Mouse (Mus musculus) limb, embryonic 11.5 days (tissue): ENCODE measurements around the gene Usp32. TPM values are rescaled to one million over a fixed set of nuclear protein-coding genes. Genes with fewer than 3 reads are reported as not detected.
A peak's percentile ranks its signal among the peaks of the same experiment; 100 is the strongest.
"Not testable (repeated sequence)": the region's sequence is repeated elsewhere in the genome, so short reads cannot be mapped to it uniquely, and the experiment has no call there.

Source experiments
- ATAC-seq: fragments of 200-750 bp; cut with Nextera tagmentation; 2 replicates; pipeline ENCODE4 v1.8.0; 2017; ENCODE audit warnings: low read depth; ENCODE audit not compliant: insufficient number of reproducible peaks, low FRiP score, low TSS enrichment
- DNase-seq: peaks from one replicate; pipeline ENCODE4 v3.0.0-alpha.2; 2015; ENCODE audit warnings: low spot score
- H3K27ac ChIP-seq: fragments of 300-500 bp; sonication (generic); replicated peaks from 2 replicates; pipeline ENCODE4 v1.5.1; 2014; ENCODE audit warnings: low read depth, mild to moderate bottlenecking, low read length
- H3K27me3 ChIP-seq: fragments of 300-500 bp; sonication (generic); 2 replicates; pipeline ENCODE4 v1.6.1; 2014; ENCODE audit warnings: mild to moderate bottlenecking, low read length, mixed read lengths; ENCODE audit not compliant: control insufficient read depth, insufficient read depth
- H3K36me3 ChIP-seq: fragments of 300-500 bp; sonication (generic); 2 replicates; pipeline ENCODE4 v1.6.1; 2014; ENCODE audit warnings: mild to moderate bottlenecking, low read length, moderate library complexity, mixed read lengths; ENCODE audit not compliant: control insufficient read depth, insufficient read depth
- H3K4me1 ChIP-seq: fragments of 300-500 bp; sonication (generic); 2 replicates; pipeline ENCODE4 v1.6.1; 2014; ENCODE audit warnings: low read length, mixed read lengths; ENCODE audit not compliant: control insufficient read depth, insufficient read depth
- H3K4me2 ChIP-seq: fragments of 300-500 bp; sonication (generic); 2 replicates; pipeline ENCODE4 v1.6.1; 2014; ENCODE audit warnings: low read depth, mild to moderate bottlenecking, moderate library complexity; ENCODE audit not compliant: severe bottlenecking
- H3K4me3 ChIP-seq: fragments of 300-500 bp; sonication (generic); 2 replicates; pipeline ENCODE4 v1.5.1; 2014; ENCODE audit warnings: low read depth, low read length
- H3K9ac ChIP-seq: fragments of 300-500 bp; sonication (generic); 2 replicates; pipeline ENCODE4 v1.6.1; 2014; ENCODE audit warnings: mild to moderate bottlenecking, low read length
- H3K9me3 ChIP-seq: fragments of 300-500 bp; sonication (generic); 2 replicates; pipeline ENCODE4 v1.6.1; 2016; ENCODE audit warnings: low read length; ENCODE audit not compliant: control insufficient read depth
- WGBS: fragments of 180-500 bp; shearing (Covaris S2); extraction: QIAGEN DNeasy Blood & Tissue Kit; methylation state at CpG from one replicate; pipeline ENCODE4 v1.1.7; 2014; 5-methylcytosine and 5-hydroxymethylcytosine counted together
- polyA plus RNA-seq: library from polyadenylated mRNA; unstranded; fragments of >200 nt; fragmentation: Nextera tagmentation; extraction: Ambion mirVana; gene quantifications from 2 replicates; pipeline ENCODE4 v1.2.1, GENCODE M21; 2014

Gene Usp32
- polyA plus RNA-seq, 1 experiment from 2014 or later = 4.1 TPM

DNA sequence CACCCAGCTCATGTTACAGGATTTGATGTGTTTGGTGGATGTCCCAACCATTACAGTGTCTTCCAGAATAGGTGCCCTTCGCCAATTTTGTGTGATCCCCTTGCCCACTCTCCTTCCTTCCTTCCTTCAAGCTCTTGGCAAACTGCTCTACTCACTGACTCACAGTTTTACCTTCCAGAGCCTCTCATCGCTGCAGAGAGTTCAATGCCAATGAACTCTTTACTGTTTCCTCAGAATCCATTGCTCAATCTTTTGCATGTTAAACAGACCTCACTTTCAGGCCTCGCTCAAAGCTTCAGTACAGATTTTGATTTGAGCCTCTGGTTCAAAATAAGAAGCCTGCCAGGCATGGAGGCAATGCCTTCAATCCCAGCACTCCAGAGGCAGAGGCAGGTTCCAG lies 36.0 kb upstream of the Usp32 start:
- Histone ChIP-seq H3K9ac (no peak overlapping the region), H3K4me3 (no peak overlapping the region), H3K9me3 (no peaks in the 10 kb centered on the region), H3K27ac (no peak overlapping the region), H3K36me3 (no peaks in the 10 kb centered on the region), H3K4me1 (0 out of 2 replicates have a peak, but pooled peaks cover 1% of the 10 kb centered on the region), H3K4me2 (no peak overlapping the region), H3K27me3 (no peaks in the 10 kb centered on the region)
- 77% methylated on average over 3 of the region's 3 CpGs for WGBS
- ATAC-seq (no peak), DNase-seq (no peak)

DNA sequence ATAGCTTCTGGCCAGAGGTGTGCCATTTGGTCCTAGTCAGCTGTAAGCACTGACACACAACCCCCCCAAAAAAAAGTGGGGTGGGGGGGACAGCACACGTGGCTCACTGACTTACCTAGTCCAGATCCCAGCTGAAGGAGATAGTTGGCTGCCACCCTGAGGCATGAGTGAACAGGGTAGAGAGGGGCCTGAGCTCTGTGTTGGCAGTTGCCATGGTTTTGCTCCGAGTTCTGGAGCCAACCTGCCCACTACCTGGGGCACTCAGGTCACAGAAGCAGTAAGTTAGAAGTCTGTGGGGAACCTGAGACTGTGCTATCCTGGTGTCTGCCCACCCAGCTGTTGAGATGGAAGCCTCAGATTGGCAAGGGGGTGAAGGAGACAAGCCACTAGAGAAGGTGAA lies 30.9 kb upstream of the Usp32 start:
- no peaks in the 10 kb centered on the region for H3K27me3 ChIP-seq
- no peak overlapping the region for H3K9ac ChIP-seq
- DNase-seq = no peak
- H3K4me2 ChIP-seq = no peak overlapping the region; the same call in 1 of the 2 replicates
- H3K4me3 ChIP-seq = no peak overlapping the region
- ATAC-seq = no peak
- 0 out of 2 replicates have a peak, but pooled peaks cover 3% of the 10 kb centered on the region for H3K4me1 ChIP-seq
- no peak overlapping the region for H3K27ac ChIP-seq
- no peaks in the 10 kb centered on the region for H3K36me3 ChIP-seq
- 58% methylated on average over 2 of the region's 2 CpGs for WGBS
- H3K9me3 ChIP-seq = no peaks in the 10 kb centered on the region

DNA sequence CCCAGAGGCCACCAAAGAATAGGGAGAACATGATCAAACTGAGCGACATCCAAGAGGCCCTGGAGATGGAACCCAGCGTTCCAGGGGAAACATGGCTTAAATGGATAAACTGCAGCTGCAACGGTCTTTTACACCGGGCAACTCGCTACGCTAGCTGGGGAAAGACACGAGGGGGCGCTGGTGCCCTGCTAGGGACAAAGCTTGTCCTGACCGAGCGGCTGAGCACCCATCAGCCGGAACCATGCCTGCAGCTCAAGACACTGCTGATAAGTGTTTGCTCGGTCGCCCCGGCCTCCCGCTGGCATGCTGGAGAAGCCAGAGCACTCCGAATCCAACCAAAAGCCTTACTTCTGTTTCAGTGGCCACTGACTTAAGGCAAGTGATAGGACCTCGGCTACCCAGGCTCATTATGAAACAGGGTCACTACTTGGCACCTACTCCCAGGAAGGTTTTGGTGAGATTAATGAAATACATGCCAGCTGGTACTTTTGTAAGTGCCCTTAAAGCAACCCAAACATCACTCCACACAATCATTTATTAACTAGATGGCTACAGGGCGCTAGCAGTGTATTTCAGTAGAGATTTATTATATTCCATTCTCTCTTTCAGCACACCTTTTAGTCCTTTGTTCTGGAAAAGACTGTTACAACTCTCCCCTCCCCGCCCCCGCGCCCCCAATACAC lies 30.2 kb upstream of the Usp32 start, which contains the start of gene 1700125H20Rik:
1700125H20Rik (plus strand) TSS at position 347 of the 683 bp plus-strand sequence.
- no peaks in the 10 kb centered on the region for H3K36me3 ChIP-seq
- 0 out of 2 replicates have a peak, but pooled peaks cover 3% of the 10 kb centered on the region for H3K4me1 ChIP-seq
- H3K4me3 ChIP-seq = peak within 1 kb of the TSS; percentile 24
- H3K9me3 ChIP-seq = no peaks in the 10 kb centered on the region
- WGBS = 13% methylated on average over 21 of the region's 21 CpGs
- no peak within 1 kb of the TSS for H3K27ac ChIP-seq
- DNase-seq (peak; percentile 98), ATAC-seq (no peak)
- no peaks in the 10 kb centered on the region for H3K27me3 ChIP-seq
- H3K4me2 ChIP-seq = peak within 1 kb of the TSS; percentile 43
- peak within 1 kb of the TSS; percentile 65 for H3K9ac ChIP-seq

DNA sequence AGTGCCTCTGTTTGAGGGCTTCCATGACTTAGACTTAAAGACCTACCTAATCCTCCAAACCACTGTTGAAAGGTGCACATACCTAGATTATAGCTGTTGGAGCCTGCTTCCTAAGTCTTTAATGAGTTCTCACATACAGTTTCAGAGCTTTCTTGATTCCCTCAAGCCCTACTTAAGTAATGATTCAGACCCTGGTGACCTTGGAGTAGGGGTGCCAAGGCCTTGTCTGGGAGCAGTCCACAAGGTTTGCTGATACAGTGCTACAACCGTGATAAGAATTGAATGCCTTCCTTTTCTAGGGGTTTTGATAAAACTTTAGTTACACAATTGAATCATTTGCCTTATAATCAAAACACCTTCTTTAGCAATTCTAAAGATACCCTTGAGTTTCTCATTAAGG lies 27.5 kb upstream of the Usp32 start:
- Histone ChIP-seq H3K27ac (no peak overlapping the region), H3K36me3 (no peaks in the 10 kb centered on the region), H3K4me2 (no peak overlapping the region), H3K4me1 (0 out of 2 replicates have a peak, but pooled peaks cover 3% of the 10 kb centered on the region), H3K4me3 (no peak overlapping the region), H3K9ac (no peak overlapping the region), H3K27me3 (no peaks in the 10 kb centered on the region), H3K9me3 (no peaks in the 10 kb centered on the region)
- ATAC-seq (no peak), DNase-seq (no peak)
- 67% methylated on average over 1 of the region's 1 CpGs for WGBS

DNA sequence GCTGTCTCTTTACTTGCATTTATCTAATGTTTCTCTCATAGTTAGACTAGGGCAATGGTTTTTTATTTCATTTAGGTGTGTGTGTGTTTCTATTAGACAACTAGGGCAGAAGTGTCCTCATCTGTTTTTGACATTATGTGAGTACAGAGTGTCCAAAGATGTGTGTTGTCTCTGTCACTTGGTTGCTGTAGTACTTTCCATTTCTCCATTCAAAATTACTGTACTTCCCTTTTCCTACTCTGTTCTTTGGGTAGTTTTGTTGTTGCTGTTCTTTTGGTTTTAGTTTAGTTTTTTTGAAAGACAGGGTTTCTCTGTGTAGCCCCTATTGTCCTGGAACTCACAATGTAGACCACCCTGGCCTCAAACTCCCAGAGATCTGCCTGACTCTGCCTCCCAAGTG lies 24.4 kb upstream of the Usp32 start:
- ATAC-seq = no peak
- Histone ChIP-seq H3K4me1 (no peaks in the 10 kb centered on the region), H3K36me3 (no peaks in the 10 kb centered on the region), H3K4me3 (no peak overlapping the region), H3K9ac (no peak overlapping the region), H3K9me3 (no peaks in the 10 kb centered on the region), H3K27ac (no peak overlapping the region), H3K4me2 (no peak overlapping the region), H3K27me3 (no peaks in the 10 kb centered on the region)
- no peak for DNase-seq

GRCm38 (mm10) chr11:85163014-85163413 lies 23.1 kb upstream of the Usp32 start:
- not testable (repeated sequence) for H3K4me2 ChIP-seq, H3K9ac ChIP-seq, H3K27ac ChIP-seq, H3K4me1 ChIP-seq, DNase-seq, H3K9me3 ChIP-seq, H3K4me3 ChIP-seq, ATAC-seq, H3K36me3 ChIP-seq, H3K27me3 ChIP-seq
- 89% methylated on average over 1 of the region's 1 CpGs for WGBS

DNA sequence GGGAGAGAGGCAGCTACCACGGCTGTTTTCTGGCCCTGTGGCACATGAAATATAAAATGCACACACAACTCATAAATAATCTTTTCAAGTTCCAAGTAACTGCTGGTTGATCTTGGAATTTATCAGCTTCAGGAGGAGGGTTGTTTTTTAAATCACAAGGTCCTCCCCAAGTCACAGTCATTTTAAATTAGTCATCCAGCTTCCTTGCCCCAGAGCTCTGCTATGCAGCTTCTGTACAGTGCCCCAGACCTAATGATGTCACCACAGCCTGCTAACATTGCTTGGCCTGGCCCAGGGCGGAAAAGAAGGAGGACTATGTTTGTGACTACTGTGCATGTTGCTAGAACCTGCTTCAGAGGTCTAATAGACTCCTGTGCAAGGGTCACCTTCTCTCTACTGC lies 17.3 kb upstream of the Usp32 start:
- H3K27ac ChIP-seq = no peak overlapping the region
- 69% methylated on average over 2 of the region's 2 CpGs for WGBS
- ATAC-seq = no peak

DNA sequence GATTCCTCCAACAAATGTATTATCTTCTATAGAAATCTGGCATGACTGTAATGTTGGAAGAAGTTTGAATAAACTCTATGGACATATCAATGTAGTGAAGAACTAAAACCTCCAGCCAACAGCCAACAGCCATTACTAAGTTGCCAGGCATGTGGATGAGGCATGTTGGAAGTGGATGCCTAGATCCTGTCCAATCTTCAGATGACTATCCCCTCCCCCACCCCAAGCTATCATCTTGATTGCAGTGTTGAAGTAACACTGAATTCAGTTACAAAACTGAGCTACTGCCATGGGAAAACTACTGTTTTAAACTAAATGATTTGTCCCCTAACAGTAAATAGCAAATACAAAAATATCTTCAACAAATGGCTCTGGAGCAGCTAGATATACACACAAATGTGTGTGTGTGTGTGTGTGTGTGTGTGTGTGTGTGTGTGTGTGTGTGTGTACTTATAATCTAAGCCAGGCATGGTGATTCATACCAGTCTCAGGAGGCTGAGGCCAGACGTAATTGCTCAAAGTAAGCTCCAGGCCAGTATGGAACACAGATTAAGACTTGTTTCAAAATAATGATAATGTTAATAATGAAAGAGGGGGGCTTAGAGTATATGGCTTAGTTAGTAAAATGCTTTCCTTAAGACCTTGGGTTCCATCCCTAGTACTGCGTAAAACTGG lies 12.4 kb upstream of the Usp32 start:
- 76% methylated on average over 2 of the region's 2 CpGs for WGBS
- no peak overlapping the region for H3K9ac ChIP-seq

More for the DNA sequence above, 17.3 kb upstream of the Usp32 start:
- Histone ChIP-seq H3K9ac (no peak overlapping the region), H3K4me2 (no peak overlapping the region), H3K4me3 (no peak overlapping the region), H3K36me3 (no peaks in the 10 kb centered on the region), H3K9me3 (no peaks in the 10 kb centered on the region), H3K27me3 (no peaks in the 10 kb centered on the region), H3K4me1 (no peaks in the 10 kb centered on the region)
- DNase-seq = no peak

More for the DNA sequence above, 12.4 kb upstream of the Usp32 start:
- Histone ChIP-seq H3K36me3 (no peaks in the 10 kb centered on the region), H3K27me3 (no peaks in the 10 kb centered on the region), H3K9me3 (no peaks in the 10 kb centered on the region), H3K4me2 (no peak overlapping the region), H3K4me3 (no peak overlapping the region), H3K4me1 (no peaks in the 10 kb centered on the region), H3K27ac (no peak overlapping the region)
- no peak for DNase-seq
- no peak for ATAC-seq
